Mouse (Mus musculus) lung, postnatal 0 days (tissue): ENCODE measurements around the gene Sox5.

Experiments used
- CTCF ChIP-seq: IDR thresholded peaks from 2 replicates; pipeline ENCODE4 v1.5.1; 2016; ENCODE audit warnings: antibody characterized with exemption, mild to moderate bottlenecking
- EP300 ChIP-seq: IDR thresholded peaks from 2 replicates; pipeline ENCODE4 v1.6.1; 2016; ENCODE audit warnings: antibody characterized with exemption, mild to moderate bottlenecking, control low read depth

GRCm38 (mm10) chr6:144716376-144716775, 65.4 kb downstream of the Sox5 start:
- TF ChIP-seq EP300 (no peak), CTCF (no peak)
